Mouse (Mus musculus) heart, embryonic 10.5 days (tissue): Measurements from ENCODE around the gene Kcnh1. TPM values are rescaled to one million over a fixed set of nuclear protein-coding genes. Genes with fewer than 3 reads are reported as not detected.

Experiments used
- DNase-seq: peaks from one replicate; pipeline ENCODE4 v3.0.0-alpha.2; 2017; ENCODE audit warnings: low spot score
- H3K27ac ChIP-seq: fragments of 300-500 bp; sonication (generic); 2 replicates; pipeline ENCODE4 v1.5.1; 2016; ENCODE audit warnings: mild to moderate bottlenecking
- H3K27me3 ChIP-seq: fragments of 300-500 bp; sonication (generic); 2 replicates; pipeline ENCODE4 v1.6.1; 2016; ENCODE audit warnings: mild to moderate bottlenecking; ENCODE audit not compliant: poor library complexity, insufficient read depth, severe bottlenecking
- H3K36me3 ChIP-seq: fragments of 300-500 bp; sonication (generic); 2 replicates; pipeline ENCODE4 v1.6.1; 2016; ENCODE audit warnings: mild to moderate bottlenecking, moderate library complexity
- H3K4me1 ChIP-seq: fragments of 300-500 bp; sonication (generic); 2 replicates; pipeline ENCODE4 v1.6.1; 2016; ENCODE audit warnings: mild to moderate bottlenecking
- H3K4me3 ChIP-seq: fragments of 300-500 bp; sonication (generic); 2 replicates; pipeline ENCODE4 v1.5.1; 2016; ENCODE audit warnings: mild to moderate bottlenecking, moderate library complexity
- H3K9me3 ChIP-seq: fragments of 300-500 bp; sonication (generic); 2 replicates; pipeline ENCODE4 v1.6.1; 2016; ENCODE audit warnings: mild to moderate bottlenecking, moderate library complexity
- WGBS: fragments of 180-500 bp; shearing (Covaris S2); methylation state at CpG from one replicate; pipeline ENCODE4 v1.1.7; 2016; 5-methylcytosine and 5-hydroxymethylcytosine counted together
- polyA plus RNA-seq: library from polyadenylated mRNA; unstranded; fragments of >200 nt; fragmentation: Nextera tagmentation; extraction: Ambion mirVana; gene quantifications from 2 replicates; pipeline ENCODE4 v1.2.1, GENCODE M21; 2016

Kcnh1 gene
- polyA plus RNA-seq, 1 experiment from 2014 or later, result 0.14 TPM

GRCm38 (mm10) chr1:192311298-192311697, 120.7 kb downstream of the Kcnh1 start:
- H3K9me3 ChIP-seq, result no peaks in the 10 kb centered on the region
- no peaks in the 10 kb centered on the region for H3K27me3 ChIP-seq
- peaks cover 14% of the 10 kb centered on the region for H3K4me1 ChIP-seq
- no peak overlapping the region for H3K4me3 ChIP-seq
- no peak overlapping the region for H3K27ac ChIP-seq
- no peaks in the 10 kb centered on the region for H3K36me3 ChIP-seq
- no peak for DNase-seq

- Histone ChIP-seq H3K4me3 (no peak overlapping the region), H3K36me3 (no peaks in the 10 kb centered on the region), H3K27me3 (no peaks in the 10 kb centered on the region), H3K27ac (no peak overlapping the region), H3K9me3 (no peaks in the 10 kb centered on the region), H3K4me1 (peaks cover 14% of the 10 kb centered on the region)
- WGBS, result 69% methylated on average over 6 of the region's 6 CpGs
- no peak for DNase-seq
These were observed 121.4 kb downstream of the Kcnh1 start for GRCm38 (mm10) chr1:192311851-192312438.

- Histone ChIP-seq H3K4me3 (no peak overlapping the region), H3K27ac (no peak overlapping the region), H3K9me3 (no peaks in the 10 kb centered on the region), H3K27me3 (no peaks in the 10 kb centered on the region), H3K4me1 (peaks cover 14% of the 10 kb centered on the region), H3K36me3 (no peaks in the 10 kb centered on the region)
- 68% methylated on average over 4 of the region's 4 CpGs for WGBS
- DNase-seq, result no peak
These were observed 121.9 kb downstream of the Kcnh1 start for GRCm38 (mm10) chr1:192312446-192312845.

GRCm38 (mm10) chr1:192312998-192313397, 122.4 kb downstream of the Kcnh1 start:
- WGBS, result 82% methylated on average over 4 of the region's 4 CpGs
- Histone ChIP-seq H3K27me3 (no peaks in the 10 kb centered on the region), H3K4me1 (peaks cover 14% of the 10 kb centered on the region), H3K27ac (no peak overlapping the region), H3K4me3 (no peak overlapping the region), H3K36me3 (no peaks in the 10 kb centered on the region), H3K9me3 (no peaks in the 10 kb centered on the region)
- DNase-seq, result no peak

GRCm38 (mm10) chr1:192313571-192313972, 123.0 kb downstream of the Kcnh1 start:
- no peak for DNase-seq
- H3K27me3 ChIP-seq, result no peaks in the 10 kb centered on the region
- no peak overlapping the region for H3K27ac ChIP-seq
- no peaks in the 10 kb centered on the region for H3K9me3 ChIP-seq
- peaks cover 14% of the 10 kb centered on the region for H3K4me1 ChIP-seq
- H3K4me3 ChIP-seq, result no peak overlapping the region
- WGBS, result 62% methylated on average over 7 of the region's 7 CpGs
- no peaks in the 10 kb centered on the region for H3K36me3 ChIP-seq

GRCm38 (mm10) chr1:192314044-192314443, 123.5 kb downstream of the Kcnh1 start:
- Histone ChIP-seq H3K36me3 (no peaks in the 10 kb centered on the region), H3K9me3 (no peaks in the 10 kb centered on the region), H3K27me3 (no peaks in the 10 kb centered on the region), H3K4me3 (no peak overlapping the region), H3K27ac (no peak overlapping the region), H3K4me1 (peaks cover 14% of the 10 kb centered on the region)
- DNase-seq, result no peak
- 45% methylated on average over 3 of the region's 3 CpGs for WGBS

- H3K4me3 ChIP-seq, result no peak overlapping the region
- whole genome bisulfite sequencing, result 49% methylated on average over 1 of the region's 1 CpGs
- no peaks in the 10 kb centered on the region for H3K27me3 ChIP-seq
- no peak overlapping the region for H3K27ac ChIP-seq
- peaks cover 14% of the 10 kb centered on the region for H3K4me1 ChIP-seq
- no peaks in the 10 kb centered on the region for H3K9me3 ChIP-seq
- no peaks in the 10 kb centered on the region for H3K36me3 ChIP-seq
- DNase-seq, result no peak
These were observed 125.0 kb downstream of the Kcnh1 start for GRCm38 (mm10) chr1:192315392-192316070.

GRCm38 (mm10) chr1:192324223-192324622, 133.6 kb downstream of the Kcnh1 start:
- 60% methylated on average over 3 of the region's 3 CpGs for WGBS
- H3K4me1 ChIP-seq, result peaks cover 9% of the 10 kb centered on the region
- no peak overlapping the region for H3K27ac ChIP-seq
- no peak for DNase-seq
- no peak overlapping the region for H3K4me3 ChIP-seq
- no peaks in the 10 kb centered on the region for H3K27me3 ChIP-seq
- H3K9me3 ChIP-seq, result no peaks in the 10 kb centered on the region
- no peaks in the 10 kb centered on the region for H3K36me3 ChIP-seq

GRCm38 (mm10) chr1:192327052-192327451, 136.5 kb downstream of the Kcnh1 start:
- Histone ChIP-seq H3K27me3 (no peaks in the 10 kb centered on the region), H3K4me3 (no peak overlapping the region), H3K27ac (no peak overlapping the region), H3K9me3 (no peaks in the 10 kb centered on the region), H3K36me3 (no peaks in the 10 kb centered on the region), H3K4me1 (peaks cover 9% of the 10 kb centered on the region)
- WGBS, result 73% methylated on average over 8 of the region's 8 CpGs
- DNase-seq, result no peak

GRCm38 (mm10) chr1:192331207-192331606, 140.6 kb downstream of the Kcnh1 start:
- no peak for DNase-seq

GRCm38 (mm10) chr1:192336029-192336428, 145.5 kb downstream of the Kcnh1 start:
- no peak for DNase-seq
- H3K4me1 ChIP-seq, result no peaks in the 10 kb centered on the region
- no peaks in the 10 kb centered on the region for H3K36me3 ChIP-seq
- no peak overlapping the region for H3K27ac ChIP-seq
- H3K27me3 ChIP-seq, result 0 out of 2 replicates have a peak, but pooled peaks cover 3% of the 10 kb centered on the region
- H3K9me3 ChIP-seq, result peaks cover 2% of the 10 kb centered on the region; the same call in 1 of the 2 replicates
- 80% methylated on average over 5 of the region's 5 CpGs for WGBS
- H3K4me3 ChIP-seq, result no peak overlapping the region

More at GRCm38 (mm10) chr1:192331207-192331606, 140.6 kb downstream of the Kcnh1 start:
- Histone ChIP-seq H3K4me3 (no peak overlapping the region), H3K4me1 (peaks cover 9% of the 10 kb centered on the region), H3K27ac (no peak overlapping the region), H3K9me3 (peaks cover 2% of the 10 kb centered on the region; the same call in 1 of the 2 replicates), H3K36me3 (no peaks in the 10 kb centered on the region), H3K27me3 (no peaks in the 10 kb centered on the region)
- 79% methylated on average over 6 of the region's 6 CpGs for WGBS

- Histone ChIP-seq H3K4me1 (no peaks in the 10 kb centered on the region), H3K27ac (no peak overlapping the region), H3K4me3 (no peak overlapping the region), H3K9me3 (no peaks in the 10 kb centered on the region), H3K27me3 (0 out of 2 replicates have a peak, but pooled peaks cover 3% of the 10 kb centered on the region), H3K36me3 (no peaks in the 10 kb centered on the region)
- DNase-seq, result no peak
- 83% methylated on average over 9 of the region's 9 CpGs for WGBS
These were observed 148.9 kb downstream of the Kcnh1 start for GRCm38 (mm10) chr1:192339361-192340077.

GRCm38 (mm10) chr1:192341774-192342173, 151.2 kb downstream of the Kcnh1 start:
- H3K27me3 ChIP-seq, result 0 out of 2 replicates have a peak, but pooled peaks cover 5% of the 10 kb centered on the region
- no peak overlapping the region for H3K27ac ChIP-seq
- no peak overlapping the region for H3K4me3 ChIP-seq
- no peaks in the 10 kb centered on the region for H3K36me3 ChIP-seq
- WGBS, result 62% methylated on average over 4 of the region's 4 CpGs
- H3K4me1 ChIP-seq, result 0 out of 2 replicates have a peak, but pooled peaks cover 2% of the 10 kb centered on the region
- DNase-seq, result no peak
- no peaks in the 10 kb centered on the region for H3K9me3 ChIP-seq
